Mouse (Mus musculus) lung, embryonic 15.5 days (tissue): ENCODE data around the gene S100a6. TPM values are rescaled to one million over a fixed set of nuclear protein-coding genes. Genes with fewer than 3 reads are reported as not detected.

ENCODE experiments used
- ATAC-seq: fragments of 200-750 bp; cut with Nextera tagmentation; 2 replicates; pipeline ENCODE4 v1.8.0; 2017; ENCODE audit warnings: moderate number of reproducible peaks, borderline replicate concordance; ENCODE audit not compliant: low FRiP score, low TSS enrichment; ENCODE audit errors: extremely low read depth
- H3K27ac ChIP-seq: fragments of 300-500 bp; sonication (generic); 2 replicates; pipeline ENCODE4 v1.5.1; 2015; ENCODE audit warnings: moderate library complexity, mild to moderate bottlenecking, inconsistent platforms
- H3K27me3 ChIP-seq: fragments of 300-500 bp; sonication (generic); 2 replicates; pipeline ENCODE4 v1.6.1; 2015; ENCODE audit warnings: inconsistent platforms
- H3K36me3 ChIP-seq: fragments of 300-500 bp; sonication (generic); 2 replicates; pipeline ENCODE4 v1.6.1; 2015; ENCODE audit warnings: inconsistent platforms
- H3K4me1 ChIP-seq: fragments of 300-500 bp; sonication (generic); 2 replicates; pipeline ENCODE4 v1.6.1; 2015; ENCODE audit warnings: inconsistent platforms
- H3K4me2 ChIP-seq: fragments of 300-500 bp; sonication (generic); 2 replicates; pipeline ENCODE4 v1.6.1; 2015; ENCODE audit warnings: inconsistent platforms, mild to moderate bottlenecking, moderate library complexity
- H3K4me3 ChIP-seq: fragments of 300-500 bp; sonication (generic); 2 replicates; pipeline ENCODE4 v1.5.1; 2015; ENCODE audit warnings: mild to moderate bottlenecking, inconsistent platforms
- H3K9ac ChIP-seq: fragments of 300-500 bp; sonication (generic); 2 replicates; pipeline ENCODE4 v1.6.1; 2015; ENCODE audit warnings: inconsistent platforms
- H3K9me3 ChIP-seq: fragments of 300-500 bp; sonication (generic); 2 replicates; pipeline ENCODE4 v1.6.1; 2016; ENCODE audit warnings: inconsistent platforms
- WGBS: fragments of 180-500 bp; shearing (Covaris S2); methylation state at CpG from one replicate; pipeline ENCODE4 v1.1.7; 2015; 5-methylcytosine and 5-hydroxymethylcytosine counted together
- polyA plus RNA-seq: library from polyadenylated mRNA; unstranded; fragments of >200 nt; fragmentation: Nextera tagmentation; extraction: Ambion mirVana; gene quantifications from 2 replicates; pipeline ENCODE4 v1.2.1, GENCODE M21; 2015

Gene S100a6
- polyA plus RNA-seq, 1 experiment from 2014 or later = 148 TPM

GRCm38 (mm10) chr3:90587361-90588101 is 25.2 kb upstream of the S100a6 start:
- Histone ChIP-seq H3K4me3 (no peak overlapping the region), H3K4me2 (no peak overlapping the region), H3K36me3 (no peaks in the 10 kb centered on the region), H3K9ac (no peak overlapping the region), H3K27me3 (no peaks in the 10 kb centered on the region), H3K27ac (peak overlapping the region; percentile 60), H3K4me1 (peaks cover 13% of the 10 kb centered on the region), H3K9me3 (no peaks in the 10 kb centered on the region)
- ATAC-seq = no peak
- 82% methylated on average over 14 of the region's 14 CpGs for WGBS

DNA sequence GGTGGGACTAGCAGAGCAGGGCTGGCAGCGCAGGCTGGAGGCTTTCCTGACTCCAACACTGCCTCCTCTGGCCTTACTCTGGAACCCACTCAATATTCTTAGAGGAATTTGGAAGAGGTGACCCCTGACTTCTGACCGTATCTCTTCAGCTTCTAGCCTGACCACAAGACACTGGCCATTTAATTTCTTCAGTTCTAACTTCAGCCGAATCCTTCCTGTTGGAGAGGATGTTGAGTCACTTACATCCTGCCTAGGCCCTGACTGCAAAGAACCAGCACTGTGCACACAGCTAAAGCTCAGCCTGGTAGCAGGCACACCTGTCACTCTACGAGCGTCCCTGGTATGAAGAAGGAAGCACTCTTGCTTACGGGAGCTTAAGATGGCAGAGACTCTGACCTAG is 23.3 kb upstream of the S100a6 start:
- 64% methylated on average over 6 of the region's 6 CpGs for WGBS
- Histone ChIP-seq H3K4me2 (no peak overlapping the region), H3K27me3 (no peaks in the 10 kb centered on the region), H3K9me3 (no peaks in the 10 kb centered on the region), H3K27ac (0 out of 2 replicates have a peak overlapping the region, but pooled peaks have one; percentile 1), H3K4me3 (no peak overlapping the region), H3K4me1 (peaks cover 13% of the 10 kb centered on the region), H3K9ac (no peak overlapping the region), H3K36me3 (no peaks in the 10 kb centered on the region)
- ATAC-seq = 0 out of 2 replicates have a peak, but pooled peaks have one; percentile 25

- Histone ChIP-seq H3K27ac (0 out of 2 replicates have a peak within 1 kb of the TSS, but pooled peaks have one; percentile 1), H3K4me2 (no peak within 1 kb of the TSS), H3K36me3 (no peaks in the 10 kb centered on the region), H3K4me1 (peaks cover 13% of the 10 kb centered on the region), H3K9ac (no peak within 1 kb of the TSS), H3K27me3 (no peaks in the 10 kb centered on the region), H3K9me3 (no peaks in the 10 kb centered on the region), H3K4me3 (no peak within 1 kb of the TSS)
- 74% methylated on average over 8 of the region's 8 CpGs for WGBS
- no peak for ATAC-seq
Observed at GRCm38 (mm10) chr3:90589947-90590346, 22.7 kb upstream of the S100a6 start, which contains the start of gene S100a2. TSS of gene S100a2 (plus strand) at chr3:90590247.

DNA sequence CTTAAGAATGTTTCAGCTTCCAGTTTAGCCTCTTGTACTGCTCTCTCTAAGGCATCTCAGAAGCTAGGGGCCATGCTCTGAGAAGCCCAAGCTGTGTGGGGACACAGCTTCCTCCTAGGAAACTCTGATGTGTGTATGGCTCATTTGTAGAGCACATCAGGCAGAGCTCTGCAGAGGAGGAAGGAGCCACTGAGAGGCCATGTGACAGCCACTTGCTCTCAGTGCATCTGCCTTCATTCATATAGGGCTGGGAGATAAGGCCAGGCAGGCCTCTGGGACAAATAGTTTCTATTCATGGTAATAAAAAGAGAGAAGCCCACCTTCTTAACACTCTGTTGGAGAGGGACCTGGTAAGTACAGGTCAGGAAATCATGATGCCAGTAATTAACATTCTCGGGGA is 18.2 kb upstream of the S100a6 start:
- ATAC-seq = no peak
- 84% methylated on average over 1 of the region's 1 CpGs for WGBS

GRCm38 (mm10) chr3:90595556-90595955 is 17.1 kb upstream of the S100a6 start:
- no peak overlapping the region for H3K27ac ChIP-seq
- no peak for ATAC-seq
- no peak overlapping the region for H3K4me2 ChIP-seq
- 61% methylated on average over 5 of the region's 5 CpGs for WGBS
- no peak overlapping the region for H3K9ac ChIP-seq
- H3K27me3 ChIP-seq = no peaks in the 10 kb centered on the region
- no peaks in the 10 kb centered on the region for H3K4me1 ChIP-seq
- no peak overlapping the region for H3K4me3 ChIP-seq
- H3K36me3 ChIP-seq = no peaks in the 10 kb centered on the region
- no peaks in the 10 kb centered on the region for H3K9me3 ChIP-seq

More for the DNA sequence above, 18.2 kb upstream of the S100a6 start:
- Histone ChIP-seq H3K4me2 (no peak overlapping the region), H3K27ac (no peak overlapping the region), H3K4me3 (no peak overlapping the region), H3K27me3 (no peaks in the 10 kb centered on the region), H3K9me3 (no peaks in the 10 kb centered on the region), H3K9ac (no peak overlapping the region), H3K36me3 (no peaks in the 10 kb centered on the region), H3K4me1 (no peaks in the 10 kb centered on the region)

GRCm38 (mm10) chr3:90596810-90597209 is 15.9 kb upstream of the S100a6 start:
- no peak for ATAC-seq
- Histone ChIP-seq H3K27ac (no peak overlapping the region), H3K4me3 (no peak overlapping the region), H3K36me3 (no peaks in the 10 kb centered on the region), H3K9me3 (no peaks in the 10 kb centered on the region), H3K4me1 (no peaks in the 10 kb centered on the region), H3K9ac (no peak overlapping the region), H3K4me2 (no peak overlapping the region), H3K27me3 (no peaks in the 10 kb centered on the region)
- 90% methylated on average over 6 of the region's 6 CpGs for WGBS

DNA sequence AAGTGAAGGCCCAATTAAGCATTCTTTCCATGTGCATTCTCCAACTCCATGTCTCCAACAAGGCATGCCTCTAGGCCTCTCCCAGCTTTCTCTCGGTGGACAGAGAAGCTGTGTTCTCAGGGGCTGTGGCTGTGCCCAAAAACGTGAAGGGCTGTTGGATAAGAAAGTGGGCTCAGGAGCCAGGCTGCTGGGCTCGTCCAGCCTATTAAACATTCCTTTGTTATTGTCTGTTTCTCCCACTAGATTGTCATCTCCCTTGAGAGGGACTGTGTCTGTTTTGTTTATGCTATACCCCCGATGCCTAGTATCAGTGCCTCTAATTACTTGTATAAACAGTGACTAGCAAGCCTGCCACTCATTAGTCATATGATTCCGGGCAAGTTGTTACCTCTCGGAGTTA is 14.9 kb upstream of the S100a6 start:
- Histone ChIP-seq H3K4me2 (no peak overlapping the region), H3K4me3 (no peak overlapping the region), H3K27ac (no peak overlapping the region), H3K36me3 (no peaks in the 10 kb centered on the region), H3K4me1 (no peaks in the 10 kb centered on the region), H3K9ac (no peak overlapping the region), H3K27me3 (no peaks in the 10 kb centered on the region), H3K9me3 (no peaks in the 10 kb centered on the region)
- 25% methylated on average over 6 of the region's 6 CpGs for WGBS
- ATAC-seq = no peak

DNA sequence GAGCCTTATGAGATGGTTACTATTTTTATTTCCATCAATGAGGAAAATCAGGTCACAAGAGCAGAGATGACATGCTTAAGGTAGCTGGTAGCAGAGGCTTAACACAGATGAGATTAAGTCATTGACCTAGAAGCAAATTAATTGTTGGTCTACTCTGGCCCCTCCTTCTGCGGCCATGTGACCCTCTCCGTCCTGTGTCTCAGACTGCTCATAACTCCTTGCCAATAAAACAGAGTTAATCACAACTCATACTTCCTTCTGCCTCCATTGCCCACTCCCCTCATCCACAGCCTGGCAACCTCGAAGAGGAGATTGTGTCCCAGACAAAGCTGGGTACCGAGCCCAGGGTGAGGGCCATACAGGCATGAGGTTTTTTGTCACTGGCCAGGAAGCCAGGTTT is 14.5 kb upstream of the S100a6 start:
- WGBS = 79% methylated on average over 4 of the region's 4 CpGs
- Histone ChIP-seq H3K9ac (no peak overlapping the region), H3K27me3 (no peaks in the 10 kb centered on the region), H3K4me1 (no peaks in the 10 kb centered on the region), H3K9me3 (no peaks in the 10 kb centered on the region), H3K27ac (no peak overlapping the region), H3K4me2 (no peak overlapping the region), H3K36me3 (no peaks in the 10 kb centered on the region), H3K4me3 (no peak overlapping the region)
- ATAC-seq = no peak

DNA sequence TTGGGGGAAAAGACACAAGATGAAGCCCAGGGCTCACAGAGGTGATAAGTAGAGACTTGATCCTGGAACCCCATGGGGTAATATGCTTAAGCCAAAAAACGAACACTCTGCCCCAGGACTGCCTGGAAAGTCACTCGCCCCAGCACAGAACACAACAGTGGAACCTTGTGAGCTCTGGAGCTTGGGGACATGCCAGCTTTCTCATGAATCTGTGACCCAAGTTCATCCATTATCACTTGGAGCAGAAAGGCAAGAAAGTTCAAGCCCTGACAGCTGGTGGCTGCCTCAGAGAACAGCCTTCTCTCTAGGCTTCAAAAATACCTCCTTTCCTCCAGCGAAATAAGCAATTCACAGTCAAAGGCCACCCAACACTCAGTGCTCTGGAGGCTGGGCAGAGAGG is 13.3 kb upstream of the S100a6 start:
- Histone ChIP-seq H3K4me2 (no peak overlapping the region), H3K36me3 (no peaks in the 10 kb centered on the region), H3K9me3 (no peaks in the 10 kb centered on the region), H3K27ac (no peak overlapping the region), H3K4me3 (no peak overlapping the region), H3K9ac (no peak overlapping the region), H3K27me3 (no peaks in the 10 kb centered on the region), H3K4me1 (peaks cover 11% of the 10 kb centered on the region)
- 64% methylated on average over 3 of the region's 3 CpGs for WGBS
- ATAC-seq = no peak

DNA sequence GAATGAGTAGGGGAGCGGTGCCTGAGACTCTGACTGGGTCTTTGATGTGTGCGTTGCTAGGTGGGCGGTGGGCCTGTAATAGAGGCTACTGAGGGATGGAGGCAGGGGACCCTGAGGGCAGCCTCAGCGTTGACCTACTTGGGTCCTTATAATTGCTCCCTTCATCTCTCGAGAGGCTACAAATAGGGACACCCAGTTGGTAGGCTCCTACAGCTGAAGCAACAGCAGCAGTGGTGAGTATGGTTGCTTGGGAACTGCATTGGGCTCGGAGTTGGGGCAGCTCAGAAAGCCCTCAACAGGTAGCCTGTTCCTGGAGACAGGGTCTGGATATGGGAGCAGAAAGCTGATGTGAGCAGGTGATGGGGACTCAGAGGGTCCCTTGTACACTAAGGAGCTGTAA is 12.6 kb upstream of the S100a6 start:
- no peaks in the 10 kb centered on the region for H3K27me3 ChIP-seq
- H3K4me2 ChIP-seq = no peak overlapping the region
- no peaks in the 10 kb centered on the region for H3K9me3 ChIP-seq
- peaks cover 17% of the 10 kb centered on the region for H3K4me1 ChIP-seq
- H3K36me3 ChIP-seq = no peaks in the 10 kb centered on the region
- H3K27ac ChIP-seq = no peak overlapping the region
- no peak overlapping the region for H3K9ac ChIP-seq
- 73% methylated on average over 6 of the region's 6 CpGs for WGBS
- H3K4me3 ChIP-seq = no peak overlapping the region
- ATAC-seq = no peak

DNA sequence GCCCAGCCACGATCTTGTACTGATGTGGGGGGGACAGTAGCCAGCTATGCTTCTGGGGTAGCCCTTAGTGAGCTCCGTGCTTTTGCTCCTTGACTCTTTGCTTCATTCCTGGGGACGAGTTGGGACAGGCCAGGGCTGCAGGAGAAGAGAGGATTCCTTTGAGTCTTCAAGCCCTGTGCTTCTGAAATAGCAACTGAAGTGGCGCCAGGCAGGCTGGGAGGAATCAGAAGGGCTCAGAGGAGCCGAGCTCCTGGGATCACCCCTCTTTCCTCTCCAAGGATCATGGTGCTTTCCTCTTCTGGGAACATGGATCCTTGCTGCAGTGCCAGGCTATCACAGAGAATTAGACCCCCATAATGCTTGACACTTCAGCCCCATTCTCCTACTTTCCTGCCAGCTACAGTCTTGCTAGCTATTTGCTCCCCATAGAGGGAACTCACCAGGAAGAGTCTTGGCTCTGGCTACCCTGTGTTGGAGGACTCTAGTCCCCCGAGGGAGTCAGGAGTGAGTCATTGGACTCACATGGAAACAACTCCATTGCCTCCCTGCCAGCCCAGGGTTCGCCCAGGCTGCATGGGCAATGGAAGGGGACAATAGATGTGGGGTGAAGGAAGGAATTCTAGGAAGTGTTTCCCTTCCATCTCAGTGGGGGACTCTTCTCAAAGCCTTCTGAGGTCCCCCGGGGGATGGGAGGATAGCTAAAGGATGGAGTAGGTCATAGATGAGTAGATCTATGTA is 12.1 kb upstream of the S100a6 start:
- no peaks in the 10 kb centered on the region for H3K36me3 ChIP-seq
- H3K27ac ChIP-seq = no peak overlapping the region
- H3K4me2 ChIP-seq = no peak overlapping the region
- H3K27me3 ChIP-seq = no peaks in the 10 kb centered on the region
- no peak overlapping the region for H3K4me3 ChIP-seq
- ATAC-seq = no peak
- H3K9me3 ChIP-seq = no peaks in the 10 kb centered on the region
- 70% methylated on average over 8 of the region's 8 CpGs for WGBS
- no peak overlapping the region for H3K9ac ChIP-seq
- peaks cover 23% of the 10 kb centered on the region for H3K4me1 ChIP-seq

- H3K27ac ChIP-seq = no peak within 1 kb of the TSS
- no peak within 1 kb of the TSS for H3K4me3 ChIP-seq
- WGBS = 75% methylated on average over 11 of the region's 11 CpGs
- no peaks in the 10 kb centered on the region for H3K36me3 ChIP-seq
- H3K27me3 ChIP-seq = no peaks in the 10 kb centered on the region
- H3K9ac ChIP-seq = no peak within 1 kb of the TSS
- no peak for ATAC-seq
- H3K4me1 ChIP-seq = peaks cover 31% of the 10 kb centered on the region
- H3K4me2 ChIP-seq = no peak within 1 kb of the TSS
- no peaks in the 10 kb centered on the region for H3K9me3 ChIP-seq
Observed at GRCm38 (mm10) chr3:90601486-90602110, 11.1 kb upstream of the S100a6 start, which contains the start of gene Gm42674. TSS of gene Gm42674 (plus strand) at chr3:90601904.
